Mouse (Mus musculus): Measurements from ENCODE around the gene Rbm8a2. TPM values are rescaled to one million over a fixed set of nuclear protein-coding genes. Genes with fewer than 3 reads are reported as not detected.

Gene Rbm8a2
- polyA plus RNA-seq, 2 experiments from 2014 or later = 3.2 TPM; not detected in 1

Other genes starting within 250 kb of the Rbm8a2 start
- 10 to 100 TPM in 1 of 2 experiments, 1 to 10 TPM in 1; 8.2 to 15.8 TPM for gene Exo1, start 98.5 kb downstream of the Rbm8a2 start, polyA plus RNA-seq (2017; shearing (Covaris generic))
- not detected for gene Gm38100, start 58.8 kb downstream of the Rbm8a2 start, polyA plus RNA-seq (2017; shearing (Covaris generic))

Data from activated CD4-positive, CD25-positive, alpha-beta regulatory T cell, adult 4 months (primary cell).